Mouse (Mus musculus) cerebellum, adult 2 months (tissue): ENCODE measurements around the gene Cyb5b.

Experiments
- CTCF ChIP-seq: fragments of 200-500 bp; IDR thresholded peaks from 2 replicates; pipeline ENCODE4 v1.5.1; 2011; ENCODE audit warnings: low read depth, mild to moderate bottlenecking, control low read depth, low read length, moderate library complexity, borderline replicate concordance; ENCODE audit not compliant: insufficient read depth
- POLR2A ChIP-seq: fragments of 200-500 bp; IDR thresholded peaks from 2 replicates; pipeline ENCODE4 v1.6.1; 2011; ENCODE audit warnings: low read length, control low read depth, borderline replicate concordance; ENCODE audit not compliant: insufficient read depth

- TF ChIP-seq CTCF (no peak), POLR2A (no peak)
Measured at GRCm38 (mm10) chr8:107130028-107130427, 20.4 kb upstream of the Cyb5b start.
